Mouse (Mus musculus) left cerebral cortex, postnatal 14 days (tissue): ENCODE data around the gene Dguok. TPM values are rescaled to one million over a fixed set of nuclear protein-coding genes. Genes with fewer than 3 reads are reported as not detected.

ENCODE experiments used
- DNase-seq, 2 experiments: peaks; one replicate each; pipeline ENCODE4 v3.0.0; 2021 to 2022; ENCODE audit warnings: low spot score in 2 of 2, mixed read lengths in 1 of 2
- intact Hi-C: fragments of 180-260 bp; cut with DNase I; formaldehyde crosslinking; loops from one replicate; pipeline ENCODE4 v1.15.1; 2025
- total RNA-seq, 2 experiments: library from RNA; stranded (reverse); gene quantifications; 2 replicates each; pipeline ENCODE4 v1.2.3; 2021

The Dguok gene
- total RNA-seq, 2 experiments from 2014 or later = 21.8 to 22.9 TPM

DNA sequence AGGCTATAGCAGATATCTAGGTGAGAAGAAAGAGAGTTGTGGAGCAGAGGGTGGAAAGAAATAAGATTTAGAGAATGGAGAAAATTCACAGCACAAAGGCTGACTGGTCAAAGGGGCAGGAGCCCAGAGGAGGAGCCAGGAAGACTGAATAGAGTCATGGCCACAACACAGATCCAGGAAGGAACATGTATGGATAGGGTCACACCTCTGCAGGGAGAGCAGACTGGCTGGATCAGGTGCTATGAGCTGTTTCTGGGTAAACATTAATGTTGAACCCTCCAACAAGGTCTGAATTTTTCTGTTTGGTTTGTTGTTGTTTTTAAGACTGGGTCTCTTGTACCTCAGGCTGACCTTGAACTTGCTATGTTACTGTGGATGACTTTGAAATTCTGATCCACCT lies 42.8 kb downstream of the Dguok start:
- DNase-seq = no peak
- intact Hi-C loops = no loop called here

GRCm38 (mm10) chr6:83459034-83459644 lies 47.6 kb downstream of the Dguok start, which contains the start of gene Tet3:
Gene Tet3 (minus strand): TSS chr6:83459084.
- intact Hi-C loops = no loop called here
- no peak for DNase-seq

DNA sequence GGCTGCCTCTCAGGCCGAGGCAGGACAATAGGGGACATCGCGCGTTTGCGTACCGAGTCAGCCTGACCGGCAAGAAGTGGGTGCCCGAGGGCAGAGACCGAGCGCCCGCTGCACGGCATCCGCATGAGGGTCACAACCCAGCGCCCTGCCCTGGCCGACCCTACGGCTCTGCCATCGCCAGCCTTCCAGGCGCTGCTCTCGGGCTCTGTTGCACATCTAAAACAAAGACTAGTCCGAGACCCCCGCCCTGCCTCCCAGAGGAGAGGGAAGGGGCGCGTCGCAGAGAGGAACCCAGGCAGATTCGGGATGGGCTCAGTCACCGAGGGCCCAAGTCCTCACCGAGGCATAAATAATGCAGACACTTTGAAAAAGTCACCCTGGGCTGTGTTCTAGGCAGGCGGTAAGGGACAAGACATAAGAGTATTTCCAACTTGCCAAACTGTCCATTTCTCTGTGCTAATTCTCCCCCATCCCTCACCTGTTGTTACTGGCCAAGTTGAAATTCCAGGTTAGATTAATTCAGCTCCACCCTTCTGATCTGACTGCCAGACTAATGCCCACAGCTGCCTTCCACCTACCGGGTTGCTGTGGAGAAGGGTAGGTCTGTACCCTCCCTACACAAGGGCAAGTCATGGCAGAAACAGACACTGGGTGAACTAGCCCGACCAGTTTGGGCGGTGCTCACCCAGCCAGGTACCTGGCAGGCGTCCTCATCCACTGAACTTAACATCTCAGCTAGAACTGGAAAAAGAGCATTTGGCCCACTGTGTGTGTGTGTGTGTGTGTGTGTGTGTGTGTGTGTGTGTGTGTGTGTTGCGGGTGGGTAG lies 49.6 kb downstream of the Dguok start:
- intact Hi-C loops = no loop called here
- no peak for DNase-seq

GRCm38 (mm10) chr6:83456131-83456983 lies 50.4 kb downstream of the Dguok start:
- intact Hi-C loops = no loop called here
- DNase-seq = peak; percentile 44 to 54

GRCm38 (mm10) chr6:83455328-83456130 lies 51.2 kb downstream of the Dguok start:
- intact Hi-C loops = no loop called here

GRCm38 (mm10) chr6:83453706-83454105 lies 53.1 kb downstream of the Dguok start:
- intact Hi-C loops = no loop called here
- DNase-seq = no peak

More at GRCm38 (mm10) chr6:83455328-83456130, 51.2 kb downstream of the Dguok start:
- no peak for DNase-seq

- intact Hi-C loops = no loop called here
- DNase-seq = no peak
Observed at GRCm38 (mm10) chr6:83450451-83451303, 56.1 kb downstream of the Dguok start.

DNA sequence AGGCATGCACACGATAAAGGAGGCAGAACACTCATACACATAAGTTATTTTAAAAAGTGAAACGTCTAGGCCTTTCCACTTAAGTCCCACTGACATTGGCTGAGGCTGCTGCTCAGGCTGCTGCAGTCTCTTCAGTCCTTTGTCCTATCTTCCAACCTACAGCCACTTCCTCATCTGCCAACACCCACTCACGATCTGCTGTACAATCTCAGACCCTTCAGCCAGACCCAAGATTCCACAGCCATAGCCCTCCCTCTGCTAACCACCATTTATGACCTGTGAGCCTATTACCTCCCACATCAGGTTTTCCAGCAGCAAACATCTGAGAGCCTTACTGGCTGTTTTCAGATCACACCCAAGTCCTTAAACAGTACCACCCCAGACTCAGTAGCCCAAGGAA lies 57.3 kb downstream of the Dguok start:
- intact Hi-C loops = no loop called here

GRCm38 (mm10) chr6:83448911-83449310 lies 57.9 kb downstream of the Dguok start:
- DNase-seq = no peak
- intact Hi-C loops = no loop called here

More for the DNA sequence above, 57.3 kb downstream of the Dguok start:
- no peak for DNase-seq

GRCm38 (mm10) chr6:83447031-83447430 lies 59.7 kb downstream of the Dguok start:
- intact Hi-C loops = no loop called here
- no peak for DNase-seq

DNA sequence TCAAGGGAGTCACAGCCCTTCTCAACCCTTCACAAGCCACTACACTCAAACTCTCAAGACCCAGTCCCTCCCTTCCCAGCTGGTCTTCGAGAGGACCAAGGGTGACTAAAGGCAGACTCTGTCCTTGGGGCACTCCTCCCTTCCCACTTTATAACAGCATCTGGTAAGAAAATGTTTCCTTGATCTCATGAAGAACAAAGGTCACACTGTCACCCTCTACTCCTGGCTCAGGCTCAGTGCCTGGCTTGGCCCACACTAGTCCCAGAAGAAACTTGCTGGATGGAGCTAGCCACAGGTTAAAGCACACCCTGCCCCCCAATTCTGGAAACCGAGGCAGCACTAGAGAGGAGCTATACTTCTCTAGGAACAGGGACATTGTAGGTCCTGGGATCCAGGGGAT lies 61.0 kb downstream of the Dguok start:
- intact Hi-C loops = no loop called here
- no peak for DNase-seq

- peak; percentile 63 to 69 for DNase-seq
- intact Hi-C loops = loop anchor here (5.0 kb wide), 1 partner anchor 64 kb away; the partner anchor contains the start of gene Dguok
Observed at GRCm38 (mm10) chr6:83443441-83444340, 63.1 kb downstream of the Dguok start.

DNA sequence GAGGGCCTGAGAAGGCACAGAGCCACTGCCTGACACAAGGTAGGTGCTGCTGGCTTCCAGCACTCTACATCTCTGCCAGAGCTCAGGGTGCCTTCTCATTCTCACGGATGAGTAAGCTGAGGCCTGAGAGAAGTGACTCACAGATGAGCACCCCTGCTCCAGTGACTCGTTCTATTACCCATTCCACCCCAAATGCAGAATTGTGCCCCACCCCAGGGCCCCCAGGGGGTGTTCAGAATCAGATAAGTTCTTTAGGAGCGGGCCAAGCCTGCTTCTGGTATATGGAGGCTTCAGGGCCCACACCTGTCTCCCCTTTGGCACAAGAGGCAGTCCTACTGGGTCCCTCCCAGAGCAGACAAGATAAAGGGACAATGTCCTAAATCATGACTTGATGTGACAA lies 64.1 kb downstream of the Dguok start:
- intact Hi-C loops = loop anchor here (5.0 kb wide), 1 partner anchor 65 kb away; the partner anchor contains the start of gene Dguok
- no peak for DNase-seq

- intact Hi-C loops = loop anchor here (5.0 kb wide), 1 partner anchor 66 kb away; the partner anchor contains the start of gene Dguok
Observed at GRCm38 (mm10) chr6:83441259-83442061, 65.3 kb downstream of the Dguok start.

GRCm38 (mm10) chr6:83440510-83441258 lies 66.1 kb downstream of the Dguok start:
- peak; percentile 83 to 93 for DNase-seq
- intact Hi-C loops = loop anchor here (5.0 kb wide), 1 partner anchor 67 kb away; the partner anchor contains the start of gene Dguok

More at GRCm38 (mm10) chr6:83441259-83442061, 65.3 kb downstream of the Dguok start:
- peak; percentile 90 for DNase-seq
